Mouse (Mus musculus) liver, embryonic 11.5 days (tissue): ENCODE measurements around the gene Col12a1. TPM values are rescaled to one million over a fixed set of nuclear protein-coding genes. Genes with fewer than 3 reads are reported as not detected.

Source experiments
- ATAC-seq: fragments of 200-750 bp; cut with Nextera tagmentation; replicated peaks from 2 replicates; pipeline ENCODE4 v1.8.0; 2017; ENCODE audit warnings: moderate number of reproducible peaks, mild to moderate bottlenecking, moderate TSS enrichment, moderate library complexity; ENCODE audit not compliant: low FRiP score
- DNase-seq: peaks from one replicate; pipeline ENCODE4 v3.0.0-alpha.2; 2017; ENCODE audit warnings: low spot score
- H3K27ac ChIP-seq: fragments of 300-500 bp; sonication (generic); 2 replicates; pipeline ENCODE4 v1.5.1; 2014; ENCODE audit warnings: mild to moderate bottlenecking, low read depth, low read length, control low read depth
- H3K27me3 ChIP-seq: fragments of 300-500 bp; sonication (generic); replicated peaks from 2 replicates; pipeline ENCODE4 v1.6.1; 2014; ENCODE audit warnings: low read length, mixed read lengths; ENCODE audit not compliant: control insufficient read depth, insufficient read depth
- H3K36me3 ChIP-seq: fragments of 300-500 bp; sonication (generic); 2 replicates; pipeline ENCODE4 v1.6.1; 2014; ENCODE audit warnings: mild to moderate bottlenecking, low read length, moderate library complexity, mixed read lengths; ENCODE audit not compliant: control insufficient read depth, insufficient read depth
- H3K4me1 ChIP-seq: fragments of 300-500 bp; sonication (generic); replicated peaks from 2 replicates; pipeline ENCODE4 v1.6.1; 2014; ENCODE audit warnings: low read length, mixed read lengths; ENCODE audit not compliant: control insufficient read depth, insufficient read depth
- H3K4me2 ChIP-seq: fragments of 300-500 bp; sonication (generic); 2 replicates; pipeline ENCODE4 v1.6.1; 2014; ENCODE audit warnings: mild to moderate bottlenecking, control low read depth, moderate library complexity
- H3K4me3 ChIP-seq: fragments of 300-500 bp; sonication (generic); 2 replicates; pipeline ENCODE4 v1.5.1; 2014; ENCODE audit warnings: low read depth, low read length, control low read depth
- H3K9ac ChIP-seq: fragments of 300-500 bp; sonication (generic); 2 replicates; pipeline ENCODE4 v1.6.1; 2014; ENCODE audit warnings: low read depth, low read length, control low read depth
- H3K9me3 ChIP-seq: fragments of 300-500 bp; sonication (generic); 2 replicates; pipeline ENCODE4 v1.6.1; 2016; ENCODE audit warnings: low read length, inconsistent platforms, mixed read lengths; ENCODE audit not compliant: control insufficient read depth
- WGBS: fragments of 180-500 bp; shearing (Covaris S2); extraction: QIAGEN DNeasy Blood & Tissue Kit; methylation state at CpG from one replicate; pipeline ENCODE4 v1.1.7; 2014; 5-methylcytosine and 5-hydroxymethylcytosine counted together
- polyA plus RNA-seq: library from polyadenylated mRNA; unstranded; fragments of >200 nt; fragmentation: Nextera tagmentation; extraction: Ambion mirVana; gene quantifications from 2 replicates; pipeline ENCODE4 v1.2.1, GENCODE M21; 2014

The Col12a1 gene
- polyA plus RNA-seq, 1 experiment from 2014 or later, result 4.2 TPM

DNA sequence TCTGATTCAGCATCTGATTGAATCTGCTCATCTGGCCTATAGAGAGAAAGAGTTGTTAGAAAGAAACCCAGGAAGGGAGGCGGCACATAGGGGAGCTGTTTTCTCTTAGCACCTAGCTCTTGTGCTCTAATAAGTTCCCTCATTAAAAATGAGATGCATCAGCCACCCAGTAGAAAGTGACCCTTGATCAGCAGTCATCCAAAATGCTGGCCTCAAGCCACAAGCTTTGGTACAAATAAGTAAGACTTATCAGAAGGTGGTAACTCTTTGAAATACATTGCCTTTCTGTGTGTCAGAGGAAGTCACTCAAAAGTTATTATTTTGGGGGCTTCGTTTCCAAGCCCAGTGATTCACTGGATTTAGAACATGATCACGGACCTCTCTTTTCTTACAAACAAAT, 114.1 kb downstream of the Col12a1 start:
- no peak overlapping the region for H3K4me2 ChIP-seq
- no peaks in the 10 kb centered on the region for H3K9me3 ChIP-seq
- H3K36me3 ChIP-seq, result no peaks in the 10 kb centered on the region
- no peak overlapping the region for H3K27ac ChIP-seq
- DNase-seq, result no peak
- no peak overlapping the region for H3K4me3 ChIP-seq
- H3K4me1 ChIP-seq, result no peaks in the 10 kb centered on the region
- ATAC-seq, result no peak
- WGBS, result 76% methylated on average over 3 of the region's 3 CpGs
- H3K9ac ChIP-seq, result no peak overlapping the region
- no peaks in the 10 kb centered on the region for H3K27me3 ChIP-seq

DNA sequence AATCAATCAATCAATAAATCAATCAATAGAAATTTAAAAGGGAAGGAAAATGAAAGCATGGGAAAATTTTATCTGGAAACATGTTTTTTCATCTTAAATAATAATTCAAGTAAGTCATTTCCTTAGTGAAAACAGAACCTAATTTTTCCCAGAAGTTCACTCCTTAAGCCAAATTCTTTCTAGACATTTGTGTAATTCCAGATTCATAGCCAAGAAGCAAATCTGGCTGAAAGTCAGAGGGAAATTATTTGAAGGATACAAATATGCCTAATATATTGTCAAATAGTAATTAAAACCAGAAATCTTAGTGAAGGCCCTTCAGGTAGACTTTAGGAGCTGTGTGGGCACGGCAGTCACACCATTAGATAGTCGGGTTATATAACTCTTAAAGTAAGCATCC, 115.2 kb downstream of the Col12a1 start:
- H3K4me2 ChIP-seq, result no peak overlapping the region
- H3K4me1 ChIP-seq, result no peaks in the 10 kb centered on the region
- WGBS, result 78% methylated on average over 2 of the region's 2 CpGs
- H3K9ac ChIP-seq, result no peak overlapping the region
- no peaks in the 10 kb centered on the region for H3K9me3 ChIP-seq
- H3K27ac ChIP-seq, result no peak overlapping the region
- no peak for DNase-seq
- no peak overlapping the region for H3K4me3 ChIP-seq
- no peaks in the 10 kb centered on the region for H3K27me3 ChIP-seq
- no peak for ATAC-seq
- H3K36me3 ChIP-seq, result no peaks in the 10 kb centered on the region

DNA sequence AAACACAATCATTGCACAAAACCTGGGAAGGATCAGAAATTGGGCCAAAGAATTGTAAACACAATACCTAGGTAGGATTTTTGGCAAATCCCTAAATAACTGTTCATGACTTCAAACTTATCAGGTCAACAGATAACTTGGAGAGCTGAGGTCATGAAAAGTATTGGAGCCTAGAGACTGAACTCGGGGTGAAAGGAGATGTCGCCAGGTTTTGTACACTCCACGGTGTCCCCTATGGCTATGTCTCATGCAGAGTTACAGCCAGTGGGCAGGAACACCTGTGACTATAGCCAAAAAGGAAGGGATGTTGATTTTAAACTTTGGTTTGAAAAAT, 118.4 kb downstream of the Col12a1 start:
- no peak overlapping the region for H3K27ac ChIP-seq
- H3K27me3 ChIP-seq, result no peaks in the 10 kb centered on the region
- H3K9ac ChIP-seq, result no peak overlapping the region
- ATAC-seq, result no peak
- no peaks in the 10 kb centered on the region for H3K9me3 ChIP-seq
- no peaks in the 10 kb centered on the region for H3K4me1 ChIP-seq
- DNase-seq, result no peak
- WGBS, result 79% methylated on average over 3 of the region's 3 CpGs
- no peak overlapping the region for H3K4me3 ChIP-seq
- no peak overlapping the region for H3K4me2 ChIP-seq
- no peaks in the 10 kb centered on the region for H3K36me3 ChIP-seq

DNA sequence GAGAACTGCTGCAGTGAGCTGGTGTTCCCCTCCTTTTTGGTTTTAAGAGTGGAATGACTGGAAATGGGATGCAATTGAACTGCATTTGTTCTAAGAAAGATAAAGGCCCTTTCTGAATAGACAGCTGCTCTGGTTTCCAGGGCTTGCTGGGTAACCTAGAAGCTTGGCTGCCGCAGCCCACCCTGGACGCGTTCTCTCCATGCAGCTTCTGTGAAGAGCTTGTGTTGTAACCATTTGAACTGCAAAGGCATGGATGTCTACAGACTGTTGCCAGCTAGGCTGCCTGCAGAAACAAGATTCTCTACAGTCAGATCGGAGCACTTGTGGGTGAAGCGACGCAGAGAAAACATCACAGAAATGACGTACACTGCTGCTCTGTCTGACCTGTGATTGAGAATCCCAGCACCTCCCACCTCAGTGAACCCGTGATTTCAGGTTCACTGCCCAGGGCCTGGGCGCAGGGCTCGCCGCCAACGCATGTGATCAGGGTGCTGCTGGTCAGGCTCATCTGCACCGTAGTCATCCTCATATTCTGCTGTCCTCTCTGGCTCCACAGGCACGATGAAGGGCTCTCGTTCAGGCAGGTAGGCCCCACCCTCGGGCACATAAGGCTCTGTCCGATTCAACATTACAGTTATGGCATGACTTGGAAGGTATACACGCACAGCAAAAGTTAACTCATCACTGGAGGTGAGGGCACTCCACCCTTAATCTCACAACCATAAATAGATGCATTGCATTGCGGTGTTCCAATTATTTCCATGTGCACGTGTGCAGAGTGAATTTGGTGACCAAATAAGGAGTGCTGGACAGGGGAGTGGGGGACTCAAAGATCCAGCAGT, 119.0 kb downstream of the Col12a1 start:
- Histone ChIP-seq H3K4me2 (no peak overlapping the region), H3K36me3 (no peaks in the 10 kb centered on the region), H3K27ac (no peak overlapping the region), H3K9ac (no peak overlapping the region), H3K9me3 (no peaks in the 10 kb centered on the region), H3K27me3 (no peaks in the 10 kb centered on the region), H3K4me3 (no peak overlapping the region), H3K4me1 (no peaks in the 10 kb centered on the region)
- ATAC-seq (no peak), DNase-seq (no peak)
- WGBS, result 83% methylated on average over 20 of the region's 20 CpGs

DNA sequence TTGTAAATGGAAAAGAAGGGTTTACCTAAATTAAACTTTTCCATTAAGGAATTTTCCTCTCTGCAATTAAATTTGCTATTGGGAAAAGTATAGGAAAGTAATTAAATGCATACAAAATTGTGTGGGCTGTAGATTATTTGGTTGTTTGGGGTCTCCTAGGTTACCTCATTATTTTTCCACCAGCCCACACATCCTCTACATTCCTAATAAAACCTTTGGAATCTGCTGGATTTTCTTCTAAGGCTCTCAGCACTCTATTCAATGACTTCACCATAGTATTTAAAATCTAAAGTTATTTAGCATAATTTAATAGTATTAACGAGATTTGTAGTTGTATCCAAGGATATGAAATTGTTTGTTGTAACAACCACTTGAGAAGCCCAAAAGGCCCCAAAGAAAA, 120.1 kb downstream of the Col12a1 start:
- WGBS, result 63% methylated on average over 1 of the region's 1 CpGs

DNA sequence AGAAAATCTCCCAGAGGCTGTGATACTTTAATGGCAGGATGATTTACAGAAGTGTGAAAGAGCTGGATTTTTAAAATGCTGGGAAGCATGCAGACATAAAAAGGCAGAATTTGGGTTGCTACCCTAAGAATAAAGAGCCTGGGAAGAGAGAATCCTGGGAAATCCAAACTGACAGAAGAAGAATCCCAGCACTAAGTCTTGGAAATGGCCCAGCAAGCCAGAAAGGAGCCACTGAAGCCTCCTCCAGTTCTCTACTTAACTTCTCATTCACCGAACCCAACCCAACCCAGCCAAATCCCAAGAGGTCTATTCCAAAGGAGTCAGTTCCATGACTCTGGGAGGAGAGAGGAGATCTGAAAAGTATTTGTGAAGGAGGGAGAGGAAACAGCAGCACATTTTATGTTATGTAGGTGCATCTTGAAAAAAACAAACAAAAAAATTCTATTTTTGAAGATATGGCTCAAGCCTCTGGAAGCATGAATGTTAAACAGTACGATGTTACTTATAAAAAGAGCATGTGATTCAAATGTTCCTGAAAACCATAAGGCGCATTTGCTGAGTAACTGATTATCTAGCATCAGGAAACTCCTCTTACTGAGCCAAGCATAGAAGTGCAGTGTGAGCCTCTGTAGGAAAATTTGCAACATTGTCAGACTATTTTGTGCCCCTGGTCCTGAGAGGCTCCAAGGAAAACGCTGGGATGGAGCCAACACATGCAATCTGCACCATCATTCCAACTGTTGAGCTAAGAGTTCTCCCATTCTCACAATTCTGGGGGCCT, 132.0 kb downstream of the Col12a1 start:
- no peak overlapping the region for H3K4me2 ChIP-seq
- 74% methylated on average over 4 of the region's 4 CpGs for WGBS
- no peaks in the 10 kb centered on the region for H3K36me3 ChIP-seq
- DNase-seq (no peak), ATAC-seq (no peak)
- no peak overlapping the region for H3K27ac ChIP-seq
- no peaks in the 10 kb centered on the region for H3K9me3 ChIP-seq
- H3K4me3 ChIP-seq, result no peak overlapping the region
- H3K9ac ChIP-seq, result no peak overlapping the region
- H3K27me3 ChIP-seq, result no peaks in the 10 kb centered on the region
- no peaks in the 10 kb centered on the region for H3K4me1 ChIP-seq

More for the DNA sequence above, 120.1 kb downstream of the Col12a1 start:
- Histone ChIP-seq H3K9ac (no peak overlapping the region), H3K27me3 (no peaks in the 10 kb centered on the region), H3K4me2 (no peak overlapping the region), H3K36me3 (no peaks in the 10 kb centered on the region), H3K4me3 (no peak overlapping the region), H3K4me1 (no peaks in the 10 kb centered on the region), H3K27ac (no peak overlapping the region), H3K9me3 (no peaks in the 10 kb centered on the region)
- DNase-seq (no peak), ATAC-seq (no peak)

DNA sequence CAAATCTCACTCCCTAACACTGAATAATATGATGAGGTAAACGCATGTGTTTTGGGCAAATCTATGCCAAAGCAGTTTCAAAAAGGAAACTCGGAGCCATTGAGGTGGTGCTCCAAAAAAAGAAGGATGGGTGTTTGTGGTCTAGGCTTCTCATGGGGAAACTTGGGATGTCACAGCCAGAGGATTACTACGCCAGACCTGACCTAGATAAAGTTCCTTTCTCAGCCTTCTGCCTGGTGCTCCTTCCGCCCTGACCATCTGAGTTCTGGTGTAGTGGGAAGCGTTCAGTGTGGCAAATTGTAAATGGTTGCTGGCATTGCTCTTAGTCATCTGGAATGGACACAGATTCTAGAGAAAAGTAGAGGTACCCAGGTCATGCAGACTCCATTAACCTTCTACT, 151.8 kb downstream of the Col12a1 start:
- Histone ChIP-seq H3K27me3 (no peaks in the 10 kb centered on the region), H3K4me2 (no peak overlapping the region), H3K27ac (no peak overlapping the region), H3K9me3 (no peaks in the 10 kb centered on the region), H3K4me3 (no peak overlapping the region), H3K36me3 (no peaks in the 10 kb centered on the region), H3K4me1 (no peaks in the 10 kb centered on the region), H3K9ac (no peak overlapping the region)
- DNase-seq (no peak), ATAC-seq (no peak)
- WGBS, result 78% methylated on average over 5 of the region's 5 CpGs

DNA sequence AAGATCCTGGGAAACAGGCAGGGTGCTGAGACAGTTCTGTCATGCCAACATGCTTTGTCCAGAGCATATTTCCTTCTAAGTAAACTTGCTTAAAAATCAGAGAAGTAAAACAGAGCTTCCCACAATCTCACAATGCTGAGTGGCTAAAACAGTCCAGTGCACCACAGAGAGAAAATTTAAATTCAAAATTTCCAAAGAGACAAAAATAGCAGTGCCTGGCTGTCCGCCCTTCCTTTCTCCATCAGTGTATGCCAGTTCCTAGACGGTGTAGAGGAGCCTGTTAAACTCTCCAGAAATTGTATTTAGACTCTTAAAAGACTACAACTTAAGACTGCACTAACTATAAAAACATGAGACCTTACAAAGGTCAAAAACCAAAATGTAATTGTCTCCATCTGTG, 165.3 kb downstream of the Col12a1 start:
- H3K27me3 ChIP-seq, result no peaks in the 10 kb centered on the region
- no peak overlapping the region for H3K4me2 ChIP-seq
- ATAC-seq (no peak), DNase-seq (no peak)
- no peak overlapping the region for H3K9ac ChIP-seq
- no peak overlapping the region for H3K27ac ChIP-seq
- H3K36me3 ChIP-seq, result no peaks in the 10 kb centered on the region
- no peaks in the 10 kb centered on the region for H3K4me1 ChIP-seq
- WGBS, result 90% methylated on average over 2 of the region's 2 CpGs
- no peaks in the 10 kb centered on the region for H3K9me3 ChIP-seq
- H3K4me3 ChIP-seq, result no peak overlapping the region
